Mouse (Mus musculus) monocyte, adult 2 months (primary cell): ENCODE measurements around the gene Popdc3.
"Not testable (repeated sequence)": the region's sequence is repeated elsewhere in the genome, so short reads cannot be mapped to it uniquely, and the experiment has no call there.

Source experiments
- DNase-seq, 2 experiments: peaks; one replicate each; pipeline ENCODE4 v3.0.0; 2022; ENCODE audit warnings: low spot score in 2 of 2, low read depth in 1 of 2

Popdc3 gene

GRCm38 (mm10) chr10:45194531-45194930 lies 16.6 kb downstream of the Popdc3 start:
- no peak for DNase-seq

GRCm38 (mm10) chr10:45204582-45204981 lies 26.7 kb downstream of the Popdc3 start:
- DNase-seq: no peak

GRCm38 (mm10) chr10:45210201-45210600 lies 32.3 kb downstream of the Popdc3 start:
- no peak for DNase-seq

GRCm38 (mm10) chr10:45216676-45217075 lies 38.8 kb downstream of the Popdc3 start:
- no peak for DNase-seq

- DNase-seq: no peak
Observed at GRCm38 (mm10) chr10:45229954-45230353, 52.1 kb downstream of the Popdc3 start.

- no peak for DNase-seq
Observed at GRCm38 (mm10) chr10:45233351-45233750, 55.5 kb downstream of the Popdc3 start.

- no peak for DNase-seq
Observed at GRCm38 (mm10) chr10:45236304-45236703, 58.4 kb downstream of the Popdc3 start.

GRCm38 (mm10) chr10:45237492-45237891 lies 59.6 kb downstream of the Popdc3 start:
- DNase-seq: no peak

GRCm38 (mm10) chr10:45260477-45260876 lies 82.6 kb downstream of the Popdc3 start:
- DNase-seq: no peak

- no peak for DNase-seq
Observed at GRCm38 (mm10) chr10:45262126-45262525, 84.2 kb downstream of the Popdc3 start.

GRCm38 (mm10) chr10:45276499-45276898 lies 98.6 kb downstream of the Popdc3 start:
- no peak for DNase-seq

- DNase-seq: no peak
Observed at GRCm38 (mm10) chr10:45276995-45277394, 99.1 kb downstream of the Popdc3 start.

- no peak for DNase-seq
Observed at GRCm38 (mm10) chr10:45285651-45286050, 107.8 kb downstream of the Popdc3 start.

- DNase-seq: no peak
Observed at GRCm38 (mm10) chr10:45288351-45288750, 110.5 kb downstream of the Popdc3 start.

- DNase-seq: no peak
Observed at GRCm38 (mm10) chr10:45289218-45290105, 111.6 kb downstream of the Popdc3 start.

GRCm38 (mm10) chr10:45290618-45291017 lies 112.7 kb downstream of the Popdc3 start:
- no peak for DNase-seq

- DNase-seq: not testable (repeated sequence)
Observed at GRCm38 (mm10) chr10:45292159-45292558, 114.3 kb downstream of the Popdc3 start.

- DNase-seq: no peak
Observed at GRCm38 (mm10) chr10:45295093-45295492, 117.2 kb downstream of the Popdc3 start.

- DNase-seq: no peak
Observed at GRCm38 (mm10) chr10:45298503-45298902, 120.6 kb downstream of the Popdc3 start.

GRCm38 (mm10) chr10:45299509-45299908 lies 121.6 kb downstream of the Popdc3 start:
- DNase-seq: no peak

- DNase-seq: no peak
Observed at GRCm38 (mm10) chr10:45303315-45304036, 125.6 kb downstream of the Popdc3 start.

- no peak for DNase-seq
Observed at GRCm38 (mm10) chr10:45305173-45305572, 127.3 kb downstream of the Popdc3 start.
